Mouse (Mus musculus) MN1 (cell line): ENCODE results near the gene Ccn5.
A peak's percentile ranks its signal among the peaks of the same experiment; 100 is the strongest.

Experiments
- DNase-seq: peaks from one replicate; pipeline ENCODE4 v3.0.0-alpha.2; 2016; ENCODE audit warnings: low spot score

Gene Ccn5

GRCm38 (mm10) chr2:163820607-163821006 lies at the start of gene Ccn5:
Gene Ccn5 (plus strand): TSS chr2:163820861.
- DNase-seq: peak; percentile 82

GRCm38 (mm10) chr2:163776661-163777060 lies 44.0 kb upstream of the Ccn5 start:
- DNase-seq: no peak

GRCm38 (mm10) chr2:163777061-163777460 lies 43.6 kb upstream of the Ccn5 start:
- DNase-seq: no peak

- no peak for DNase-seq
Observed at GRCm38 (mm10) chr2:163778896-163779295, 41.8 kb upstream of the Ccn5 start.

- no peak for DNase-seq
Observed at GRCm38 (mm10) chr2:163783368-163783767, 37.3 kb upstream of the Ccn5 start.

GRCm38 (mm10) chr2:163783901-163784300 lies 36.8 kb upstream of the Ccn5 start:
- DNase-seq: no peak

GRCm38 (mm10) chr2:163787086-163787485 lies 33.6 kb upstream of the Ccn5 start:
- DNase-seq: peak; percentile 69

GRCm38 (mm10) chr2:163787709-163788108 lies 33.0 kb upstream of the Ccn5 start:
- DNase-seq: peak; percentile 85

GRCm38 (mm10) chr2:163788484-163788883 lies 32.2 kb upstream of the Ccn5 start:
- DNase-seq: peak; percentile 89

- no peak for DNase-seq
Observed at GRCm38 (mm10) chr2:163798411-163798810, 22.2 kb upstream of the Ccn5 start.

GRCm38 (mm10) chr2:163800832-163801231 lies 19.8 kb upstream of the Ccn5 start:
- no peak for DNase-seq

GRCm38 (mm10) chr2:163801406-163801805 lies 19.3 kb upstream of the Ccn5 start:
- DNase-seq: no peak

GRCm38 (mm10) chr2:163803838-163804237 lies 16.8 kb upstream of the Ccn5 start:
- DNase-seq: no peak

GRCm38 (mm10) chr2:163809166-163809565 lies 11.5 kb upstream of the Ccn5 start:
- no peak for DNase-seq

- no peak for DNase-seq
Observed at GRCm38 (mm10) chr2:163809704-163810103, 11.0 kb upstream of the Ccn5 start.

GRCm38 (mm10) chr2:163813077-163813476 lies 7.6 kb upstream of the Ccn5 start:
- DNase-seq: no peak

GRCm38 (mm10) chr2:163814739-163815465 lies 5.8 kb upstream of the Ccn5 start:
- peak; percentile 39 for DNase-seq

- DNase-seq: peak; percentile 80
Observed at GRCm38 (mm10) chr2:163823248-163823647, 2.6 kb downstream of the Ccn5 start.

- peak; percentile 78 for DNase-seq
Observed at GRCm38 (mm10) chr2:163823771-163824170, 3.1 kb downstream of the Ccn5 start.

- no peak for DNase-seq
Observed at GRCm38 (mm10) chr2:163825861-163826260, 5.2 kb downstream of the Ccn5 start.

- DNase-seq: no peak
Observed at GRCm38 (mm10) chr2:163826494-163826893, 5.8 kb downstream of the Ccn5 start.

- DNase-seq: no peak
Observed at GRCm38 (mm10) chr2:163831163-163831562, 10.5 kb downstream of the Ccn5 start.

GRCm38 (mm10) chr2:163838043-163838442 lies 17.4 kb downstream of the Ccn5 start:
- DNase-seq: peak; percentile 89

GRCm38 (mm10) chr2:163839519-163839918 lies 18.9 kb downstream of the Ccn5 start:
- peak; percentile 71 for DNase-seq
